Mouse (Mus musculus) small intestine, adult 2 months (tissue): ENCODE data around the gene Golph3l.

Source experiments
- CTCF ChIP-seq: fragments of 200-500 bp; IDR thresholded peaks from 2 replicates; pipeline ENCODE4 v1.5.1; 2012; ENCODE audit warnings: low read depth, mild to moderate bottlenecking, control low read depth, inconsistent platforms, low read length, moderate library complexity, mixed read lengths; ENCODE audit not compliant: insufficient replicate concordance, insufficient read length; ENCODE audit errors: extremely low read depth
- POLR2A ChIP-seq: fragments of 200-500 bp; IDR thresholded peaks from 2 replicates; pipeline ENCODE4 v1.6.1; 2012; ENCODE audit warnings: low read depth, mild to moderate bottlenecking, control low read depth, inconsistent platforms, low read length, moderate library complexity

DNA sequence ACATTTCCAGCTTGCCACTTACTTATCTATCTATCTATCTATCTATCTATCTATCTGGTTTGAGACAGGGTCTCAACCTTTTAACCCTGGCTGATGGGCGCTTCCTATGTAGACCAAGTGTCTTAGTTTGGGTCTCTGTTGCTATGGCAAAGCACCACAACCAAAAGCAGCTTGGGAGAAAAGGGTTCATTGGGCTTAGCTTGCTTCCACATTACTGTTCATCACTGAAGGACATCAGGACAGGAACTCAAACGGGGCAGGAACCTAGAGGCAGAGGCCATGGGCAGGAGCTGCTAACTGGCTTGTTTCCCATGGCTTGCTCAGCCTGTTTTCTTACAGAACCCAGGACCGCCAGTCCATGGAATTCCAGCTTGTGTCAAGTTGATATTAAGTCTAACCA, 68.4 kb downstream of the Golph3l start:
- no peak for TF ChIP-seq CTCF
- TF ChIP-seq POLR2A = no peak
